In genomic region chr7:46767371-46767770, GRCm38 (mm10) we compare ENCODE assay signal across 20 mouse cellular contexts. TPM values are rescaled to one million over a fixed set of nuclear protein-coding genes. Genes with fewer than 3 reads are reported as not detected.
"Had no signal": no experiment of that assay in that cellular context is flagged by ENCODE, and none has a peak within 500 bp of the region (broad histone marks: within the 10 kb centered on the region; RNA-seq: fewer than 3 reads in every experiment).

No protein-coding gene starts in this region.

- H3K27me3 ChIP-seq: limb, embryonic 12.5 days; liver, embryonic 15.5 days; midbrain, embryonic 12.5 days; neural tube, embryonic 13.5 days; stomach, embryonic 15.5 days had no signal

- ATAC-seq: intestine, postnatal 0 days; midbrain, embryonic 16.5 days had no signal

- DNase-seq: kidney, adult 8-10 months; kidney, postnatal 25 days; liver; right cerebral cortex, postnatal 14 days; thymus, adult 2 months; thymus, postnatal 36 days had no signal

- H3K9me3 ChIP-seq: limb, embryonic 12.5 days; liver, embryonic 15.5 days; midbrain, embryonic 12.5 days; neural tube, embryonic 13.5 days; stomach, embryonic 15.5 days had no signal

- H3K27ac ChIP-seq: limb, embryonic 12.5 days; liver, embryonic 15.5 days; midbrain, embryonic 12.5 days; neural tube, embryonic 13.5 days; stomach, embryonic 15.5 days had no signal

- H3K4me3 ChIP-seq: limb, embryonic 12.5 days; liver, embryonic 15.5 days; midbrain, embryonic 12.5 days; neural tube, embryonic 13.5 days; stomach, embryonic 15.5 days had no signal

- H3K9ac ChIP-seq: limb, embryonic 12.5 days; liver, embryonic 15.5 days; midbrain, embryonic 12.5 days; neural tube, embryonic 13.5 days; stomach, embryonic 15.5 days had no signal

- H3K4me2 ChIP-seq: limb, embryonic 12.5 days; liver, embryonic 15.5 days; midbrain, embryonic 12.5 days; neural tube, embryonic 13.5 days; stomach, embryonic 15.5 days had no signal

- H3K4me1 ChIP-seq: limb, embryonic 12.5 days; liver, embryonic 15.5 days; midbrain, embryonic 12.5 days; neural tube, embryonic 13.5 days; stomach, embryonic 15.5 days had no signal

RNA-seq across cellular contexts. Expression of gene Saa2, which starts 15.8 kb away (rescaled TPM):
- total RNA-seq: layer of hippocampus, adult 18-20 months; layer of hippocampus, postnatal 10 days; left cerebral cortex, postnatal 36 days; megakaryocyte-erythroid progenitor cell, adult 5-6 weeks had no signal
- polyA plus RNA-seq: intestine, postnatal 0 days; kidney, embryonic 16.5 days; liver, embryonic 15.5 days; midbrain, embryonic 12.5 days; midbrain, embryonic 16.5 days; neural tube, embryonic 13.5 days; spleen, adult 2 months; stomach, embryonic 15.5 days; testis, adult 2 months had no signal

RNA-seq across cellular contexts. Expression of gene Saa1, which starts 24.6 kb away (rescaled TPM):
- total RNA-seq: layer of hippocampus, adult 18-20 months; layer of hippocampus, postnatal 10 days; left cerebral cortex, postnatal 36 days; megakaryocyte-erythroid progenitor cell, adult 5-6 weeks had no signal
- polyA plus RNA-seq: liver, embryonic 15.5 days; midbrain, embryonic 12.5 days; spleen, adult 2 months had no signal

RNA-seq across cellular contexts. Expression of gene Saa4, which starts 35.0 kb away (rescaled TPM):
- total RNA-seq: layer of hippocampus, adult 18-20 months; layer of hippocampus, postnatal 10 days; left cerebral cortex, postnatal 36 days; megakaryocyte-erythroid progenitor cell, adult 5-6 weeks had no signal
- polyA plus RNA-seq: intestine, postnatal 0 days; kidney, embryonic 16.5 days; limb, embryonic 12.5 days; midbrain, embryonic 12.5 days; midbrain, embryonic 16.5 days; neural tube, embryonic 13.5 days; spleen, adult 2 months had no signal
